Mouse (Mus musculus) liver, embryonic 15.5 days (tissue): ENCODE results near the gene Ccnyl1. TPM values are rescaled to one million over a fixed set of nuclear protein-coding genes. Genes with fewer than 3 reads are reported as not detected.
A peak's percentile ranks its signal among the peaks of the same experiment; 100 is the strongest.

Experiments
- ATAC-seq: fragments of 200-750 bp; cut with Nextera tagmentation; 2 replicates; pipeline ENCODE4 v1.8.0; 2017; ENCODE audit warnings: moderate number of reproducible peaks, mild to moderate bottlenecking, moderate library complexity; ENCODE audit not compliant: insufficient read depth
- H3K27ac ChIP-seq: fragments of 300-500 bp; sonication (generic); replicated peaks from 2 replicates; pipeline ENCODE4 v1.5.1; 2015; ENCODE audit warnings: mild to moderate bottlenecking, inconsistent platforms
- H3K27me3 ChIP-seq: fragments of 300-500 bp; sonication (generic); 2 replicates; pipeline ENCODE4 v1.6.1; 2015; ENCODE audit warnings: mild to moderate bottlenecking, inconsistent platforms
- H3K36me3 ChIP-seq: fragments of 300-500 bp; sonication (generic); replicated peaks from 2 replicates; pipeline ENCODE4 v1.6.1; 2015; ENCODE audit warnings: moderate library complexity, mild to moderate bottlenecking, inconsistent platforms
- H3K4me1 ChIP-seq: fragments of 300-500 bp; sonication (generic); replicated peaks from 2 replicates; pipeline ENCODE4 v1.6.1; 2015; ENCODE audit warnings: inconsistent platforms
- H3K4me2 ChIP-seq: fragments of 300-500 bp; sonication (generic); 2 replicates; pipeline ENCODE4 v1.6.1; 2015; ENCODE audit warnings: moderate library complexity, mild to moderate bottlenecking, inconsistent platforms
- H3K4me3 ChIP-seq: fragments of 300-500 bp; sonication (generic); replicated peaks from 2 replicates; pipeline ENCODE4 v1.5.1; 2015; ENCODE audit warnings: mild to moderate bottlenecking, inconsistent platforms
- H3K9ac ChIP-seq: fragments of 300-500 bp; sonication (generic); 2 replicates; pipeline ENCODE4 v1.6.1; 2015; ENCODE audit warnings: moderate library complexity, mild to moderate bottlenecking, inconsistent platforms
- H3K9me3 ChIP-seq: fragments of 300-500 bp; sonication (generic); replicated peaks from 2 replicates; pipeline ENCODE4 v1.6.1; 2016; ENCODE audit warnings: inconsistent platforms
- WGBS: fragments of 180-500 bp; shearing (Covaris S2); methylation state at CpG from one replicate; pipeline ENCODE4 v1.1.7; 2015; ENCODE audit warnings: mixed read lengths; ENCODE audit not compliant: insufficient replicate concordance; 5-methylcytosine and 5-hydroxymethylcytosine counted together
- polyA plus RNA-seq: library from polyadenylated mRNA; unstranded; fragments of >200 nt; fragmentation: Nextera tagmentation; extraction: Ambion mirVana; gene quantifications from 2 replicates; pipeline ENCODE4 v1.2.1, GENCODE M21; 2015

Ccnyl1 gene
- polyA plus RNA-seq, 1 experiment from 2014 or later = 0.98 TPM

GRCm38 (mm10) chr1:64732637-64733200 lies 42.5 kb downstream of the Ccnyl1 start:
- Histone ChIP-seq H3K4me2 (peak overlapping the region; percentile 99), H3K27ac (peak overlapping the region; percentile 82), H3K9me3 (no peaks in the 10 kb centered on the region), H3K4me1 (peaks cover 63% of the 10 kb centered on the region), H3K27me3 (peaks cover 19% of the 10 kb centered on the region), H3K9ac (peak overlapping the region; percentile 57; the same call in 1 of the 2 replicates), H3K36me3 (peaks cover 54% of the 10 kb centered on the region), H3K4me3 (peak overlapping the region; percentile 85; the same call in 1 of the 2 replicates)
- 52% methylated on average over 7 of the region's 7 CpGs for WGBS
- ATAC-seq = no peak

GRCm38 (mm10) chr1:64733453-64734245 lies 43.4 kb downstream of the Ccnyl1 start:
- Histone ChIP-seq H3K4me2 (peak overlapping the region; percentile 99), H3K4me1 (peaks cover 71% of the 10 kb centered on the region), H3K4me3 (peak overlapping the region; percentile 85), H3K9me3 (no peaks in the 10 kb centered on the region), H3K27me3 (peaks cover 19% of the 10 kb centered on the region), H3K9ac (peak overlapping the region; percentile 57), H3K27ac (peak overlapping the region; percentile 82), H3K36me3 (peaks cover 47% of the 10 kb centered on the region)
- peak; percentile 25; the same call in 1 of the 2 replicates for ATAC-seq
- 29% methylated on average over 11 of the region's 11 CpGs for WGBS

GRCm38 (mm10) chr1:64734771-64735750 lies 44.8 kb downstream of the Ccnyl1 start:
- Histone ChIP-seq H3K4me2 (peak overlapping the region; percentile 99), H3K27ac (peak overlapping the region; percentile 82), H3K36me3 (peaks cover 38% of the 10 kb centered on the region), H3K9me3 (no peaks in the 10 kb centered on the region), H3K27me3 (peaks cover 19% of the 10 kb centered on the region), H3K4me3 (peak overlapping the region; percentile 85), H3K9ac (peak overlapping the region; percentile 57), H3K4me1 (peaks cover 81% of the 10 kb centered on the region)
- ATAC-seq = no peak
- WGBS = 43% methylated on average over 58 of the region's 58 CpGs

GRCm38 (mm10) chr1:64735781-64736680 lies 45.8 kb downstream of the Ccnyl1 start:
- ATAC-seq = no peak
- Histone ChIP-seq H3K4me3 (peak overlapping the region; percentile 85), H3K27me3 (peaks cover 19% of the 10 kb centered on the region), H3K9me3 (no peaks in the 10 kb centered on the region), H3K27ac (peak overlapping the region; percentile 77), H3K9ac (peak overlapping the region; percentile 82), H3K36me3 (peaks cover 30% of the 10 kb centered on the region), H3K4me2 (peak overlapping the region; percentile 99), H3K4me1 (peaks cover 81% of the 10 kb centered on the region)
- 10% methylated on average over 75 of the region's 75 CpGs for WGBS

- under 1% methylated on average over 56 of the region's 56 CpGs for WGBS
- Histone ChIP-seq H3K4me3 (peak overlapping the region; percentile 85), H3K27me3 (peaks cover 19% of the 10 kb centered on the region), H3K9me3 (no peaks in the 10 kb centered on the region), H3K27ac (peak overlapping the region; percentile 77), H3K9ac (peak overlapping the region; percentile 82), H3K4me2 (peak overlapping the region; percentile 99), H3K4me1 (peaks cover 73% of the 10 kb centered on the region), H3K36me3 (peaks cover 22% of the 10 kb centered on the region)
- ATAC-seq = no peak
Observed at GRCm38 (mm10) chr1:64736681-64737501, 46.6 kb downstream of the Ccnyl1 start.

GRCm38 (mm10) chr1:64737502-64738179 lies 47.4 kb downstream of the Ccnyl1 start, which contains the start of gene Fzd5:
TSS of gene Fzd5 (minus strand) at chr1:64737751.
- Histone ChIP-seq H3K9me3 (no peaks in the 10 kb centered on the region), H3K4me2 (peak within 1 kb of the TSS; percentile 99), H3K36me3 (peaks cover 17% of the 10 kb centered on the region), H3K27me3 (peaks cover 19% of the 10 kb centered on the region), H3K4me3 (peak within 1 kb of the TSS; percentile 85), H3K4me1 (peaks cover 65% of the 10 kb centered on the region), H3K9ac (peak within 1 kb of the TSS; percentile 82), H3K27ac (peak within 1 kb of the TSS; percentile 89)
- WGBS = under 1% methylated on average over 72 of the region's 73 CpGs
- peak; percentile 91 for ATAC-seq

- H3K4me2 ChIP-seq = peak overlapping the region; percentile 99
- peaks cover 19% of the 10 kb centered on the region for H3K27me3 ChIP-seq
- peaks cover 17% of the 10 kb centered on the region for H3K36me3 ChIP-seq
- H3K9ac ChIP-seq = peak overlapping the region; percentile 70
- WGBS = under 1% methylated on average over 11 of the region's 11 CpGs
- H3K27ac ChIP-seq = peak overlapping the region; percentile 89
- H3K4me1 ChIP-seq = peaks cover 60% of the 10 kb centered on the region
- peak overlapping the region; percentile 85 for H3K4me3 ChIP-seq
- no peaks in the 10 kb centered on the region for H3K9me3 ChIP-seq
- ATAC-seq = peak; percentile 41
Observed at GRCm38 (mm10) chr1:64738180-64738555, 47.9 kb downstream of the Ccnyl1 start.

- Histone ChIP-seq H3K27ac (peak overlapping the region; percentile 89), H3K4me2 (peak overlapping the region; percentile 99), H3K36me3 (peaks cover 17% of the 10 kb centered on the region), H3K27me3 (peaks cover 19% of the 10 kb centered on the region), H3K9ac (peak overlapping the region; percentile 70), H3K9me3 (no peaks in the 10 kb centered on the region), H3K4me1 (peaks cover 55% of the 10 kb centered on the region), H3K4me3 (peak overlapping the region; percentile 85)
- ATAC-seq = no peak
- 0% methylated on average over 14 of the region's 14 CpGs for WGBS
Observed at GRCm38 (mm10) chr1:64738661-64739082, 48.4 kb downstream of the Ccnyl1 start.

GRCm38 (mm10) chr1:64742741-64743408 lies 52.6 kb downstream of the Ccnyl1 start:
- H3K36me3 ChIP-seq = no peaks in the 10 kb centered on the region
- no peaks in the 10 kb centered on the region for H3K9me3 ChIP-seq
- H3K4me3 ChIP-seq = no peak overlapping the region
- 71% methylated on average over 18 of the region's 18 CpGs for WGBS
- no peak overlapping the region for H3K4me2 ChIP-seq
- H3K4me1 ChIP-seq = peaks cover 17% of the 10 kb centered on the region
- ATAC-seq = no peak
- H3K27ac ChIP-seq = no peak overlapping the region
- H3K27me3 ChIP-seq = no peaks in the 10 kb centered on the region
- no peak overlapping the region for H3K9ac ChIP-seq
